Mouse (Mus musculus): ENCODE data around the gene Ddx50.

DNA sequence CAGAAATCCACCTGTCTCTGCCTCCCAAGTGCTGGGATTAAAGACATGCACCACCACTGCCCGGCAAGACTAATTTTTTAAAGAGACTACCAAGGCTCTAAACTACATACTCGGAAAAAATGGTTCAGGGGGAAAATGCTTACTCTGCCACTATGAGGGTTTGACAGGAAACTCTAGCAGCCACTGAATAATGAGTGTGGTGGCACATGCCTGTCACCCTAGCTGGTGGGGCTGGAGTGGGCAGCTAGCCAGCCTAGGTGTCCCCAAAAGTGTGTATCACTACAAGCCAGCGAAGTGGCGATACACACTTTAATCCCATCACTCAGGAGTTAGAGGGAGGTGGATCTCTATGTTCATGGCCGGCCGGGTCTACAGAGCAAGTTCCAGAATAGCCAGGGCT is 51.0 kb downstream of the Ddx50 start:
- TF ChIP-seq CTCF (IDR thresholded peaks at IDR 0.05; ENCODE audit: borderline replicate concordance, extremely low read depth, insufficient read depth, insufficient read length) (no peak), POLR2A (IDR thresholded peaks at IDR 0.05; ENCODE audit: borderline replicate concordance, extremely low read depth, insufficient read depth, insufficient read length, poor library complexity, severe bottlenecking) (no peak)
